Mouse (Mus musculus) hindbrain, embryonic 13.5 days (tissue): ENCODE data around the gene Zswim2. TPM values are rescaled to one million over a fixed set of nuclear protein-coding genes. Genes with fewer than 3 reads are reported as not detected.

ENCODE experiments used
- ATAC-seq: fragments of 200-750 bp; cut with Nextera tagmentation; 2 replicates; pipeline ENCODE4 v1.8.0; 2017; ENCODE audit warnings: moderate TSS enrichment; ENCODE audit not compliant: low FRiP score
- H3K27ac ChIP-seq: fragments of 300-500 bp; sonication (generic); 2 replicates; pipeline ENCODE4 v1.5.1; 2015; ENCODE audit warnings: inconsistent platforms, mild to moderate bottlenecking, moderate library complexity
- H3K27me3 ChIP-seq: fragments of 300-500 bp; sonication (generic); 2 replicates; pipeline ENCODE4 v1.6.1; 2015; ENCODE audit warnings: mild to moderate bottlenecking, inconsistent platforms
- H3K36me3 ChIP-seq: fragments of 300-500 bp; sonication (generic); 2 replicates; pipeline ENCODE4 v1.6.1; 2015; ENCODE audit warnings: mild to moderate bottlenecking, inconsistent platforms
- H3K4me1 ChIP-seq: fragments of 300-500 bp; sonication (generic); replicated peaks from 2 replicates; pipeline ENCODE4 v1.6.1; 2015; ENCODE audit warnings: inconsistent platforms
- H3K4me2 ChIP-seq: fragments of 300-500 bp; sonication (generic); 2 replicates; pipeline ENCODE4 v1.6.1; 2015; ENCODE audit warnings: inconsistent platforms, mild to moderate bottlenecking, moderate library complexity
- H3K4me3 ChIP-seq: fragments of 300-500 bp; sonication (generic); 2 replicates; pipeline ENCODE4 v1.5.1; 2015; ENCODE audit warnings: mild to moderate bottlenecking, inconsistent platforms
- H3K9ac ChIP-seq: fragments of 300-500 bp; sonication (generic); 2 replicates; pipeline ENCODE4 v1.6.1; 2015; ENCODE audit warnings: mild to moderate bottlenecking, inconsistent platforms
- H3K9me3 ChIP-seq: fragments of 300-500 bp; sonication (generic); 2 replicates; pipeline ENCODE4 v1.6.1; 2016; ENCODE audit warnings: inconsistent platforms
- WGBS: fragments of 180-500 bp; shearing (Covaris S2); methylation state at CpG from one replicate; pipeline ENCODE4 v1.1.7; 2015; 5-methylcytosine and 5-hydroxymethylcytosine counted together
- polyA plus RNA-seq: library from polyadenylated mRNA; unstranded; fragments of >200 nt; fragmentation: Nextera tagmentation; extraction: Ambion mirVana; gene quantifications from 2 replicates; pipeline ENCODE4 v1.2.1, GENCODE M21; 2015

Gene Zswim2
- polyA plus RNA-seq, 1 experiment from 2014 or later, result not detected

- H3K9me3 ChIP-seq, result no peaks in the 10 kb centered on the region
- WGBS, result 94% methylated on average over 2 of the region's 2 CpGs
These were observed 47.3 kb downstream of the Zswim2 start for GRCm38 (mm10) chr2:83893701-83894100.

GRCm38 (mm10) chr2:83883850-83884420 lies 57.1 kb downstream of the Zswim2 start:
- ATAC-seq, result no peak
- Histone ChIP-seq H3K9me3 (no peaks in the 10 kb centered on the region), H3K36me3 (peaks cover 18% of the 10 kb centered on the region), H3K4me3 (no peak overlapping the region), H3K4me1 (no peaks in the 10 kb centered on the region), H3K27me3 (no peaks in the 10 kb centered on the region), H3K27ac (no peak overlapping the region), H3K9ac (no peak overlapping the region), H3K4me2 (no peak overlapping the region)
- 90% methylated on average over 6 of the region's 6 CpGs for WGBS

More at GRCm38 (mm10) chr2:83893701-83894100, 47.3 kb downstream of the Zswim2 start:
- no peaks in the 10 kb centered on the region for H3K27me3 ChIP-seq
- no peaks in the 10 kb centered on the region for H3K36me3 ChIP-seq
- no peak overlapping the region for H3K9ac ChIP-seq
- H3K4me1 ChIP-seq, result no peaks in the 10 kb centered on the region
- no peak for ATAC-seq
- no peak overlapping the region for H3K27ac ChIP-seq
- no peak overlapping the region for H3K4me2 ChIP-seq
- H3K4me3 ChIP-seq, result no peak overlapping the region

Other genes with a start within 250 kb of the Zswim2 start
- gene Itgav, start 216.8 kb downstream of the Zswim2 start, polyA plus RNA-seq, result 20.1 and 27.2 TPM in 2 replicates
- 64.6 and 66.3 TPM in 2 replicates for gene Fam171b, start 128.6 kb downstream of the Zswim2 start, polyA plus RNA-seq
- gene Gm13698, start 14.5 kb upstream of the Zswim2 start, polyA plus RNA-seq, result not detected in 2 replicates
- not detected in 2 replicates for gene Gm13693, start 20.3 kb upstream of the Zswim2 start, polyA plus RNA-seq
- gene Gm13695, start 26.1 kb upstream of the Zswim2 start, polyA plus RNA-seq, result not detected in 2 replicates
- not detected in 2 replicates for gene Gm13696, start 31.9 kb upstream of the Zswim2 start, polyA plus RNA-seq
- gene Gm13694, start 37.7 kb upstream of the Zswim2 start, polyA plus RNA-seq, result not detected in 2 replicates
- gene Gm13697, start 43.5 kb upstream of the Zswim2 start, polyA plus RNA-seq, result not detected in 2 replicates
- not detected in 2 replicates for gene Gm13691, start 49.3 kb upstream of the Zswim2 start, polyA plus RNA-seq